Mouse (Mus musculus) liver, embryonic 12.5 days (tissue): ENCODE results near the gene Slc44a5. TPM values are rescaled to one million over a fixed set of nuclear protein-coding genes. Genes with fewer than 3 reads are reported as not detected.

Source experiments
- ATAC-seq: fragments of 200-750 bp; cut with Nextera tagmentation; 2 replicates; pipeline ENCODE4 v1.8.0; 2017; ENCODE audit warnings: moderate number of reproducible peaks, mild to moderate bottlenecking, moderate library complexity
- H3K27ac ChIP-seq: fragments of 300-500 bp; sonication (generic); 2 replicates; pipeline ENCODE4 v1.5.1; 2016; ENCODE audit warnings: mild to moderate bottlenecking
- H3K27me3 ChIP-seq: fragments of 300-500 bp; sonication (generic); replicated peaks from 2 replicates; pipeline ENCODE4 v1.6.1; 2016; ENCODE audit warnings: mild to moderate bottlenecking, moderate library complexity
- H3K36me3 ChIP-seq: fragments of 300-500 bp; sonication (generic); 2 replicates; pipeline ENCODE4 v1.6.1; 2016; ENCODE audit warnings: mild to moderate bottlenecking, moderate library complexity
- H3K4me1 ChIP-seq: fragments of 300-500 bp; sonication (generic); 2 replicates; pipeline ENCODE4 v1.6.1; 2016
- H3K4me2 ChIP-seq: fragments of 300-500 bp; sonication (generic); 2 replicates; pipeline ENCODE4 v1.6.1; 2016; ENCODE audit warnings: mild to moderate bottlenecking, moderate library complexity
- H3K4me3 ChIP-seq: fragments of 300-500 bp; sonication (generic); 2 replicates; pipeline ENCODE4 v1.5.1; 2016; ENCODE audit warnings: mild to moderate bottlenecking, moderate library complexity
- H3K9ac ChIP-seq: fragments of 300-500 bp; sonication (generic); 2 replicates; pipeline ENCODE4 v1.6.1; 2016; ENCODE audit warnings: mild to moderate bottlenecking, moderate library complexity
- H3K9me3 ChIP-seq: fragments of 300-500 bp; sonication (generic); replicated peaks from 2 replicates; pipeline ENCODE4 v1.6.1; 2016; ENCODE audit warnings: mild to moderate bottlenecking, moderate library complexity
- WGBS: fragments of 180-500 bp; shearing (Covaris S2); methylation state at CpG from one replicate; pipeline ENCODE4 v1.1.7; 2016; ENCODE audit not compliant: insufficient replicate concordance; 5-methylcytosine and 5-hydroxymethylcytosine counted together
- polyA plus RNA-seq: library from polyadenylated mRNA; unstranded; fragments of >200 nt; fragmentation: Nextera tagmentation; extraction: Ambion mirVana; gene quantifications from 2 replicates; pipeline ENCODE4 v1.2.1, GENCODE M21; 2016

The Slc44a5 gene
- polyA plus RNA-seq, 1 experiment from 2014 or later: 0.20 TPM

DNA sequence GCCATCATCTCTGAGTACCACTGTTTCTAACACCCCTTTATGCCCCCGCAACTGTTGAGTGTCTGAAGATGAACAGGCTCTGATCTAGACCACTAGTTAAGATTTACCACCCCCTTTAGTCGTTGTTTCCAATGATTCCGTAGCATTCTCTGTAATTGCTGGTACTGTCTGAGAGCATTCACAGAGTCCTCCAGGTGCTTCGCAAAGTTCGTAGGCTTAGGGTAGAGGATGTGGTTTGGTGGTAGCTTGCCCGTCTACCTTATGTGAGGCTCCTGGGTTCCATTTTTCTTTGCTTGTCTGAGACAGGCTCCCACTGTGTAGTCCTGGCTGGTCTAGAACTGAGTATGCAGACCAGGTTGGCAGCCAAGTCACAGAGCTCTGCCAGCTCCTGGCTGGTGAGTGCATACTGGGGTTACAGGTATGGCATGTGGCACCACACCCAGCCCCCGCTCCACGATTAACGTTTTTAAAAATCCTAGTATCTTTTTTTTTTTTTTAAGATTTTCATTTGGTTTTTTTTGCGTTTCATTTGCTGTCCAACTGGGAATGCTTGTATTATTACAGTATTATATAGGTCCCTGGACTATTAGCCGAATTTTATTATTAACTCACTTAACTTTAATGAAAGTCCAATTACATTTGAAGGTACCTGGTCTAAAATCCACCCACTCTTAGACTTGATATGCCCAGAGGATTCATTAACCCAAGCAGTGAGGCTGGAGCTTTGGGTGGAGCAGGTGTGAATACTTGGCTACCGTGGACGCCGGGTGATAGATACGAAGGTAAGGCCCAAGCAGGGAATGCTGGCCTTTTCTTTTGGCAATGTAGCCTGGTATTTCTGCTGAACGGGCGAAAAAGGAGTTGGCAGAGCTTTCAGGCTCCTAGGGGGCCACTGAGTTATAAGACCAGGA lies 321.9 kb downstream of the Slc44a5 start:
- Histone ChIP-seq H3K36me3 (no peaks in the 10 kb centered on the region), H3K4me3 (no peak overlapping the region), H3K9ac (no peak overlapping the region), H3K27me3 (peaks cover 21% of the 10 kb centered on the region), H3K4me1 (peaks cover 26% of the 10 kb centered on the region), H3K27ac (no peak overlapping the region), H3K9me3 (no peaks in the 10 kb centered on the region), H3K4me2 (no peak overlapping the region)
- ATAC-seq: no peak
- 77% methylated on average over 17 of the region's 17 CpGs for WGBS

DNA sequence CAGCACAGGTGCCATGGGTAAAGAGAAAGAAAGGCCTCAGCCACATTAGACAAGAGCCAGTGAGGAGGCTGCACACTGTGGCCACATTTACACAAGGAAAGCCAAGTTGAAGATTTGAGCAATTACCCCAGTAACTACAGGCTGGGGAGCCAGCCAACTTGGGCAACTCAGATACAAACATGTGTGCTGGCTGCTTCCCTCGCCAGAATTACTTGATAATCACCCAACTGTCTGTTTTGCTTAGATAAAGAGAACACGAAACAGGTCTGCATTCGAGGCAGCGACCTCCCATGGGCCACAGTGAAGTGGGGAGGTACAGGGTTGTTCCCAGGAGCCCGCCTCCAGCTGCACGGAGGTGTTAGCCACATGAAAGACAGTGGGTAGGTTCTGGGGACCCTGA lies 324.3 kb downstream of the Slc44a5 start:
- WGBS: 24% methylated on average over 6 of the region's 6 CpGs
- H3K27ac ChIP-seq: peak overlapping the region; percentile 40; the same call in 1 of the 2 replicates

DNA sequence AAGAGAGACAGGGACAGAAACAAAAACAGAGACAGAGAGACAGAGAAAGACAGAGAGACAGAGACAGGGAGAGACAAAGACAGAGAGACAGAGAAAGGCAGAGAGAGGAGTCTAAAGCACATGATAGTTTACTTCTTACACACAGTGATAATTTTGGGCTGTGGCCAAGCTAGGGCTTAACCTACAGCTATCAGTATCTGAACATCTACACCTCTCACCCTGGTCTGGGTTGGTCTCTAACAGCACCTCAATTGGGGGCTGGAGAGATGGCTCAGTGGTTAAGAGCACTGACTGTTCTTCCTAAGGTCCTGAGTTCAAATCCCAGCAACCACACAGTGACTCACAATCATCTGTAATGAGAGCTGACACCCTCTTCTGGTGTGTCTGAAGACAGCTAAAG lies 325.3 kb downstream of the Slc44a5 start:
- Histone ChIP-seq H3K9me3 (no peaks in the 10 kb centered on the region), H3K27ac (peak overlapping the region; percentile 21; the same call in 1 of the 2 replicates), H3K4me3 (no peak overlapping the region), H3K4me2 (no peak overlapping the region), H3K9ac (no peak overlapping the region), H3K4me1 (peaks cover 26% of the 10 kb centered on the region), H3K27me3 (peaks cover 6% of the 10 kb centered on the region; the same call in 1 of the 2 replicates), H3K36me3 (no peaks in the 10 kb centered on the region)
- peak; percentile 73 for ATAC-seq

More for the DNA sequence above, 324.3 kb downstream of the Slc44a5 start:
- H3K4me1 ChIP-seq: peaks cover 26% of the 10 kb centered on the region
- peak; percentile 85 for ATAC-seq
- no peak overlapping the region for H3K4me3 ChIP-seq
- no peak overlapping the region for H3K9ac ChIP-seq
- H3K36me3 ChIP-seq: no peaks in the 10 kb centered on the region
- H3K27me3 ChIP-seq: peaks cover 16% of the 10 kb centered on the region
- peak overlapping the region; percentile 22 for H3K4me2 ChIP-seq
- no peaks in the 10 kb centered on the region for H3K9me3 ChIP-seq

GRCm38 (mm10) chr3:154300006-154300405 lies 326.8 kb downstream of the Slc44a5 start:
- no peak for ATAC-seq
- H3K4me3 ChIP-seq: no peak overlapping the region
- H3K36me3 ChIP-seq: no peaks in the 10 kb centered on the region
- no peak overlapping the region for H3K27ac ChIP-seq
- H3K9ac ChIP-seq: no peak overlapping the region
- WGBS: 86% methylated on average over 9 of the region's 9 CpGs
- 0 out of 2 replicates have a peak, but pooled peaks cover 3% of the 10 kb centered on the region for H3K27me3 ChIP-seq
- no peak overlapping the region for H3K4me2 ChIP-seq
- H3K9me3 ChIP-seq: no peaks in the 10 kb centered on the region
- peaks cover 26% of the 10 kb centered on the region for H3K4me1 ChIP-seq

DNA sequence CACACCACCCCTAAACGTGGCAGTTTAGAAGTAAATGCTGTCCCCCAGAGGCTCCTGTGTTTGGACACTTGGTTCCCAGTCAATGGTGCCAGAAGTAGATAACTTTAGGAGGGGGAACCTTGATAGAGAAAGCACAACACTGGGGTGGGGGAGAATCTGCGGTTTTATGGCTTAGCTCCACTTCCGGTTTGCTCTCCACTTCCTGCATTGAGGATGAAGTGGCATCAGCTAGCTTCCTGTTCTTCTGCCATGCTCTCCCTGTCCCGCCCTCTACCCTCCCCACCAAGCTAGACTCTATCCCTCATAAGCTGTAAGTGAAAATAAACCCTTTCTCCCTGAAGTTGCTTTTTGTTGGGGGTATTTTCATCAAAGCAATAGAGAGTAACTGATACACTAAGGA lies 327.9 kb downstream of the Slc44a5 start:
- Histone ChIP-seq H3K4me3 (no peak overlapping the region), H3K4me1 (peaks cover 26% of the 10 kb centered on the region), H3K27ac (no peak overlapping the region), H3K9ac (no peak overlapping the region), H3K9me3 (no peaks in the 10 kb centered on the region), H3K4me2 (no peak overlapping the region), H3K27me3 (0 out of 2 replicates have a peak, but pooled peaks cover 5% of the 10 kb centered on the region), H3K36me3 (no peaks in the 10 kb centered on the region)
- ATAC-seq: no peak
- WGBS: 29% methylated on average over 4 of the region's 4 CpGs

DNA sequence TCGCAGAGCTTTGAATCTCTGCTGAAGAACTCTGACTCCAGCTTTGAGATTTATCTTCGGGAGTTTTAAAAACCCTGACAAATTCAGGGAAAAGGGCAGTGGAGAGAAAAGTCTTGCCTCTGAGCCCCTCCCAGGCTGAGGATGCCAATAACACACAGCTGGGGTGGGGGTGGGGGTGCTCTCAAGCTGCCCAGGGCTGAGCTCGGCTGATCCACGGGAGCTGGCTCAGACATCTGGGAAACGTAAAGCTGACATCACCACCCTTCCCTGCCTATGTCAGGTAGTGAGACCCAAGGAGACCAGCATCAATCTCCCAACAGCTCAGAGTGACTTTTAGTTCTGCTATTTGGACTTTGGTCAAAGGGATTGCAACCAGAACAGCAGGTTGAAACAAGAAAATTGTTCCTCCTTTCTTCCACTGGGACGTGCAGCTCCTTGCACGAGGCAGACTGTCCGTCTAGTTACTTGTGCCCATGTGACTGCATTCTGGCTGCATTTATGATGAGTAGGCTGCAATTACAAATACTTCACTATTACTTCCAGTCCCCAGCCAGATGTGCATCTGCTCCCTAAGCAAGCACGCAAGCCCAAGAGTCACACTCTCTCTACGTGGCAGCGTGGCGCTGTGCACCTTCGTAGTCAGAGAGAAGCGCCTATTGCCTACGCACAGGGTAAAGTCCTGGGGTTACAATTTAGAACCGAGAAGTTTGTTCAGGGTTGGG lies 332.1 kb downstream of the Slc44a5 start:
- Histone ChIP-seq H3K36me3 (no peaks in the 10 kb centered on the region), H3K9ac (no peak overlapping the region), H3K27me3 (0 out of 2 replicates have a peak, but pooled peaks cover 5% of the 10 kb centered on the region), H3K4me3 (no peak overlapping the region), H3K4me2 (no peak overlapping the region), H3K27ac (no peak overlapping the region), H3K4me1 (no peaks in the 10 kb centered on the region), H3K9me3 (no peaks in the 10 kb centered on the region)
- no peak for ATAC-seq
- WGBS: 66% methylated on average over 16 of the region's 16 CpGs

DNA sequence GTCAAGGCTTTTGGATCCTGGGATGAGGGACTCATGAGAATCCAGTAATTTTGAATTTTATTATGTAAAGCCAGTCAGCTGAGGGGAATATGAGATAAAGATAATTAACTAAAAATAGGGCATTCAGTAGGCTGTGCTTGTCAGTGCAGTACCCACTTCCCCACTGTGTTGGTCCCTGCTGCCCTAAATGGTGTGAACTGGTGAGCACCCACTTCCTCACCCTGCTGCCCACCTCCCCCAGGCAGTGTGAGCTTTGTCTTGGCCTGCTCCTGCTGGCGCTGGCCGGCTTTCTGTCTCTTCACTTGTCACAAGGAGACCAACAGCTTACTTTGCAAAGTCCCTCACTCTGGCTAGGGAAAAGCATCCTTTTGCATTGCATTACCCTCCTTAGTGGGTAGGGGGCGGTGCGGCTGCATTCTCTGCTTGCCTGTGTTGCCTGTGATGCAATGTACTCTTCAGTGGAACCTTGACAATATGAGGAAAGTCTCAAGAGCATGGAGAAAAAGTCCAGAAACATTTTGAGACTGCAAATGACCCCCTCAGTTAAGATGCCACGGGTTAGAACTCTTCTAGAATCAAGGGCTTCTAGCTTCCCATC lies 344.5 kb downstream of the Slc44a5 start:
- H3K27me3 ChIP-seq: peaks cover 28% of the 10 kb centered on the region
- no peak overlapping the region for H3K27ac ChIP-seq
- no peak overlapping the region for H3K9ac ChIP-seq
- H3K4me2 ChIP-seq: no peak overlapping the region
- H3K36me3 ChIP-seq: no peaks in the 10 kb centered on the region
- no peaks in the 10 kb centered on the region for H3K9me3 ChIP-seq
- H3K4me1 ChIP-seq: no peaks in the 10 kb centered on the region
- ATAC-seq: no peak
- H3K4me3 ChIP-seq: no peak overlapping the region
- 9% methylated on average over 5 of the region's 5 CpGs for WGBS

Other genes starting within 250 kb of the Slc44a5 start
- gene St6galnac3, start 248.3 kb upstream of the Slc44a5 start, polyA plus RNA-seq: 12.9 and 13.6 TPM in 2 replicates
- 5.3 and 6.4 TPM in 2 replicates for gene Asb17, start 129.2 kb upstream of the Slc44a5 start, polyA plus RNA-seq
- gene Msh4, start 67.3 kb upstream of the Slc44a5 start, polyA plus RNA-seq: 0.10 and 0.11 TPM in 2 replicates
- gene Rabggtb, start 60.4 kb upstream of the Slc44a5 start, polyA plus RNA-seq: 60.8 and 62.2 TPM in 2 replicates
- 51.7 and 53.4 TPM in 2 replicates for gene Acadm, start 28.8 kb upstream of the Slc44a5 start, polyA plus RNA-seq